Mouse (Mus musculus): ENCODE data around the gene Palm3. TPM values are rescaled to one million over a fixed set of nuclear protein-coding genes. Genes with fewer than 3 reads are reported as not detected.

The Palm3 gene
- total RNA-seq, 2 experiments from 2014 or later: 2.7 to 2.9 TPM

Small RNAs within 50 kb of the gene (microRNA-seq; reads per million reads assigned to microRNA genes)
- gene Mir1199 (5.5 to 7.2 reads per million in 2 experiments), gene Mir8111 (5.0 to 6.2 reads per million in 2 experiments)

Other genes with a start within 250 kb of the Palm3 start
- 100 to 1,000 TPM; 315 to 348 TPM for gene Adgrl1, start 121.4 kb upstream of the Palm3 start, total RNA-seq (2021)
- under 1 TPM; 0.49 to 0.54 TPM for gene Gm10644, start 66.3 kb upstream of the Palm3 start, total RNA-seq (2021)
- 1 to 10 TPM in 1 of 2 experiments, under 1 TPM in 1; 0.39 to 1.2 TPM for gene Asf1b, start 66.0 kb upstream of the Palm3 start, total RNA-seq (2021)
- gene Prkaca, start 48.5 kb upstream of the Palm3 start, total RNA-seq (2021): 100 to 1,000 TPM; 257 to 273 TPM
- 10 to 100 TPM; 44.2 to 45.4 TPM for gene Samd1, start 23.8 kb upstream of the Palm3 start, total RNA-seq (2021)
- under 1 TPM; 0.20 to 0.33 TPM for gene 1700067K01Rik, start 20.0 kb upstream of the Palm3 start, total RNA-seq (2021)
- gene 2210011C24Rik, start 9.3 kb upstream of the Palm3 start, total RNA-seq (2021): 1 to 10 TPM; 1.9 to 2.3 TPM
- gene Il27ra, start 21.1 kb downstream of the Palm3 start, total RNA-seq (2021): 1 to 10 TPM; 2.0 to 2.4 TPM
- not detected for gene Rln3, start 23.5 kb downstream of the Palm3 start, total RNA-seq (2021)
- gene Gm10643, start 43.7 kb downstream of the Palm3 start, total RNA-seq (2021): 1 to 10 TPM; 4.4 to 4.5 TPM
- gene Rfx1, start 45.4 kb downstream of the Palm3 start, total RNA-seq (2021): 10 to 100 TPM; 19.8 to 24.1 TPM
- gene Dcaf15, start 83.3 kb downstream of the Palm3 start, total RNA-seq (2021): 10 to 100 TPM; 18.5 to 19.1 TPM
- not detected for gene Podnl1, start 104.5 kb downstream of the Palm3 start, total RNA-seq (2021)
- 10 to 100 TPM; 52.6 to 54.0 TPM for gene Cc2d1a, start 126.5 kb downstream of the Palm3 start, total RNA-seq (2021)
- 1 to 10 TPM; 1.4 to 2.1 TPM for gene 4930432K21Rik, start 126.6 kb downstream of the Palm3 start, total RNA-seq (2021)
- 1 to 10 TPM; 2.6 to 3.0 TPM for gene Nanos3, start 163.7 kb downstream of the Palm3 start, total RNA-seq (2021)
- gene Zswim4, start 215.6 kb downstream of the Palm3 start, total RNA-seq (2021): 10 to 100 TPM; 16.5 to 20.4 TPM
- 100 to 1,000 TPM; 140 to 152 TPM for gene D8Ertd738e, start 228.2 kb downstream of the Palm3 start, total RNA-seq (2021)
- 10 to 100 TPM; 18.4 to 20.6 TPM for gene Mri1, start 235.9 kb downstream of the Palm3 start, total RNA-seq (2021)
- gene Ccdc130, start 248.9 kb downstream of the Palm3 start, total RNA-seq (2021): 10 to 100 TPM; 24.2 to 25.5 TPM

All from layer of hippocampus, postnatal 25 days (tissue).